Mouse (Mus musculus) olfactory bulb, adult 2 months (tissue): ENCODE results near the gene Ston1.

Experiments used
- CTCF ChIP-seq: fragments of 200-500 bp; IDR thresholded peaks from 2 replicates; pipeline ENCODE4 v1.5.1; 2012; ENCODE audit warnings: low read depth, mild to moderate bottlenecking, low read length, moderate library complexity; ENCODE audit not compliant: insufficient read depth
- POLR2A ChIP-seq: fragments of 200-500 bp; IDR thresholded peaks from 2 replicates; pipeline ENCODE4 v1.6.1; 2012; ENCODE audit warnings: mild to moderate bottlenecking, low read depth, low read length, moderate library complexity; ENCODE audit not compliant: insufficient read depth

DNA sequence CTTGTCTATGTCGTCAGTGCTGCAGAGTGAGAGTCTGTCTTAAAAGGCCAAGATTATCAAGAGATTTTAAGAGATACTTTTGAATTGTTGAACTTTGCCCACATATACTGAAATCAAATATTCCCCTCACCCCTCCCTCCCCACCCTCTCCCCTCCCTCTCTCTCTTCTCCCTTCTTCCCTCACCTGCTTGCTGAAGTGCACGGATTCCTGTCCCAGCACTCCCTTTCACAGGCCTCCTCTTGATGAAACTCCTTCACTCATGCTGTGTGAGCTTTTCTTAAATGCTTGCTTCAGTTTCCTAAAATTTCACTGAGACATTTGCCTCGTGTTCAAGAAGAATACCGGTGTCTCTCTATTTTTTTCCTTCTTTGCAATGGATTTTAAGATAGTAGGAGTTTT, 105.6 kb downstream of the Ston1 start:
- TF ChIP-seq CTCF (no peak), POLR2A (no peak)
